Comparison of ENCODE assay signal across 16 mouse cellular contexts in genomic region chr1:119350846-119351245, GRCm38 (mm10).
"Had no signal": no experiment of that assay in that cellular context is flagged by ENCODE, and none has a peak within 500 bp of the region (broad histone marks: within the 10 kb centered on the region; RNA-seq: fewer than 3 reads in every experiment).

No protein-coding gene starts in this region.

- H3K9ac ChIP-seq: neural tube, embryonic 13.5 days; neural tube, embryonic 15.5 days; stomach, embryonic 15.5 days had no signal

- H3K4me2 ChIP-seq: neural tube, embryonic 13.5 days; neural tube, embryonic 15.5 days; stomach, embryonic 15.5 days had no signal

- H3K27ac ChIP-seq: neural tube, embryonic 13.5 days; neural tube, embryonic 15.5 days; stomach, embryonic 15.5 days; stomach, postnatal 0 days had no signal

- DNase-seq: retina, postnatal 1 day; right cerebral cortex, adult 18-20 months; right cerebral cortex, postnatal 14 days; right cerebral cortex, postnatal 25 days; right cerebral cortex, postnatal 4 days; spleen, adult 18-20 months; thymus, adult 18-20 months; thymus, adult 2 months; thymus, postnatal 14 days; thymus, postnatal 25 days; thymus, postnatal 36 days; thymus, postnatal 4 days had no signal

- H3K4me1 ChIP-seq: stomach, embryonic 15.5 days had no signal

- H3K9me3 ChIP-seq: neural tube, embryonic 15.5 days; stomach, embryonic 15.5 days had no signal

- H3K36me3 ChIP-seq: neural tube, embryonic 13.5 days; neural tube, embryonic 15.5 days; stomach, embryonic 15.5 days had no signal

- H3K4me3 ChIP-seq: neural tube, embryonic 13.5 days; neural tube, embryonic 15.5 days; stomach, embryonic 15.5 days had no signal

- H3K27me3 ChIP-seq: neural tube, embryonic 13.5 days; neural tube, embryonic 15.5 days; stomach, embryonic 15.5 days had no signal
